Mouse (Mus musculus): ENCODE measurements around the gene Crcp.
A peak's percentile ranks its signal among the peaks of the same experiment; 100 is the strongest.
"Not testable (repeated sequence)": the region's sequence is repeated elsewhere in the genome, so short reads cannot be mapped to it uniquely, and the experiment has no call there.

The Crcp gene

DNA sequence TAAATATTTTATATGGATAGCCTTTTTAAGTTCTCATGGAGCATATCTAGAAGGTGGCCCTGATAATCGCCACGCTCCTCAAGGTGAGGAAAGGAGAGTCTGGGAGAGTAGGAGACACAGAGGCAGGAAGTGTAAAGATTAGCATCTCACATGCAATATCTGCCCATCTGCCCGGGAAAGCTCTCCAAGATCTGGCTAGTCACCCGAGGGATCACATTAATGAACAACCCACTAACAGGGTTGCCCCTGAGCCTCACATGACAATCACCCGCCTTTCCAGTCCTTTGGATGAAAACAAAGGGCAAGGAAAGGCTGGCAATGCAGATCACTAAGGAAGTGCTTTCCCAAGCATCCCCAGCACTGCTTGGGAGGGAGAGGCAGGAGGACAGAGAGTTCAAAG lies 2.0 kb upstream of the Crcp start:
- DNase-seq: no peak

GRCm38 (mm10) chr5:130027696-130028095 lies 1.4 kb upstream of the Crcp start:
- no peak for DNase-seq

GRCm38 (mm10) chr5:130031410-130032390 lies 2.6 kb downstream of the Crcp start:
- no peak for DNase-seq

GRCm38 (mm10) chr5:130033869-130034268 lies 4.8 kb downstream of the Crcp start:
- no peak for DNase-seq

DNA sequence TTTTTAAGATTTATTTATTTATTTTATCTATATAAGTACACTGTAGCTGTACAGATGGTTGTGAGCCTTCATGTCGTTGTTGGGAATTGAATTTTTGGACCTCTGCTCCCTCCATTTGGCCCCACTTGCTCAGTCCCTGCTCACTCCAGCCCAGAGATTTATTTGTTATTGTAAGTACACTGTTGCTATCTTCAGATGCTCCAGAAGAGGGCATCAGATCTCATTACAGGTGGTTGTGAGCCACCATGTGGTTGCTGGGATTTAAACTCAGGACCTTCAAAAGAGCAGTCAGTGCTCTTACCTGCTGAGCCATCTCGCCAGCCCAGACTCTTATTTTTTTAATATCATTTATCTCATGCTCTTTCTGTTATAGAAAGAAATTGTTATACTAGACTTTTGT lies 7.2 kb downstream of the Crcp start:
- not testable (repeated sequence) for DNase-seq

DNA sequence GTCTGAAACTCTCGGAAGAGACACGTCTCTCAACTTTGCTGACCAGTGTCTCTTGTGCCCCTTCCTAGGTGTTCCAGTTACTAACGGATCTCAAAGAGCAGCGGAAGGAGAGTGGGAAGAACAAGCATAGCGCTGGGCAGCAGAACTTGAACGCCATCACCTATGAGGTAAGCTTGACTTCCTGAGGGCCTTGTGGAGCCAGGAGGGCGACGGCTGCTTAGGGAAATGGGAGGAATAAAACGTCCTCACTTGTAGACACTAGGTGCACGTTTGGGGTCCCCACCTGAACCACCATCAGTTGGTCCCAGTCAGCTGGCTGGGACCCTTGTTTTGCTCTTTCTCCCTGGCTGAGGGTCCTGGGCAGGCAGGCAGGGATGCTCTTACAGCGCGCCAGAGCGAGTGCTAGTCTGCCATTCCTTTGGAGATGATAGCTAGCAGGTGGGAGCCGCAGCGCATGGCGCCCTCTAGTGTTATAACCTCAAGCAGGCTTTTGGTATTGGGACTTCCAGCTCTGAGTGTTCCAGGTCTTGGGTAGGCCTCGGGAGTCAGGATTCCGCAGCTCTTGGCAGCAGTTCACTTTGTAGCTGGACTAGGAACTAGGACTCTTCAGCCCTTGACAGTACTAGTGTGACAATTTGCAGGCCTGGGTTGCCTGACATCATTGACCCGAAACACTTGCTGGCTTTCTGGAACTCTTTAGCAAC lies 8.8 kb downstream of the Crcp start:
- peak; percentile 64 for DNase-seq

GRCm38 (mm10) chr5:130040797-130041196 lies 11.7 kb downstream of the Crcp start:
- DNase-seq: no peak

- DNase-seq: no peak
Measured at GRCm38 (mm10) chr5:130041262-130041661, 12.2 kb downstream of the Crcp start.

GRCm38 (mm10) chr5:130043741-130044140 lies 14.7 kb downstream of the Crcp start:
- DNase-seq: no peak

GRCm38 (mm10) chr5:130044201-130044695 lies 15.2 kb downstream of the Crcp start:
- DNase-seq: peak; percentile 89

DNA sequence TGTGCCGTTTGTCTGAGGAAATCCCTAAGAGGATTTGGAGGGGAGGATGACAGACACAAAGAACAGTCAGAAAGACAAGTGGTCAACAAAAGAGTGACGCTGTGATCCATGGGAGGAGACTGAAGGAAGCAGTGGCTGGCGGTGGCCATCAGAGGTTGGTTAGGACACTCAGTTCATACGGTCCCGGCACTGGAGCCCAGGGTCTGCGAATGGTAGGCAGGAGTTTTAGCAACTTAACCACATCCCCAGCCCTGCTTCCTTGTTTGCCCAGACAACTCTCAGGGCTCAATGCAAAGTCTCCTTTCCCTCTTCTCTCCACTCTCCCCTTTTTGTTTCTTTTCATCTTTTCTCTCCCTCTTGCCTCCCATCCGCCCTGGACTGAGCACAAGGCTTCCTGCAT lies 17.0 kb downstream of the Crcp start:
- no peak for DNase-seq

DNA sequence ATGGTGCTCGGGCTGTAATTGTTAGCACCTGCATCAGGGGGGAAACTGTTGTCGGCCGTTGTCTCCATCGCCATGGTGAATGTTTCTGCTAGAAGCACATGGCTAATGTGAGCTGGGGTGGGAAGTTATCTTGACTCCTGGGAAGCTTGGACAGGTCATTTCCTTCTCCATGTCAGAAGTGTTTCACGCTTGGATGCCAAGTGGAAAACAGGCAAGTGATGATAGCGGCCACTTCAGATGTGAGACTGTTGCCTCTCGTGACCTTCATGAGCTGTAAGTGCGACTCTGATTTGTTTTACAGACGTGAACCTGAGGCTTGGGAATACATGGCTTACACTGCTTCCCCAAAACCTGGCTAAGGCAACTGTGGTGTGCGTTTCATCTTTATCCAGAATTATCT lies 17.5 kb downstream of the Crcp start:
- no peak for DNase-seq

DNA sequence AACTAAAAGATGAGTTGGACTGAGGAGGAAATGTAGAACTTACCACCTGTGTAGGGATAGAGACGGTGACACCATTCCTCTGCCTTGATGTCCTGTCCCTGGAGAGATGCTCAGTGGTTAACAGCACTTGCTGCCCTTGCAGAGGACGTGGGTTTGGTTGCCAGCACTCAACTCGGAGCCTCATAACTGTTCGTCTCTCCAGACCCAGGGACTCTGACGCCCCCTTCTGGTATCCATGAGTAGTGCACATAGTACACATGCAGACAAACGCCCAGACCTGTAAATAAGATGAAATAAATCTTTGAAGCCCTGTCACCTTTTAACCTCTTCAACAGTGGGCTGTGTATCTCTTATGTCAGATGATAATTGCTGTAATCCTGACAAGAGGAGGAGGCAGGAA lies 17.9 kb downstream of the Crcp start:
- no peak for DNase-seq

GRCm38 (mm10) chr5:130048786-130049520 lies 19.9 kb downstream of the Crcp start:
- DNase-seq: no peak

DNA sequence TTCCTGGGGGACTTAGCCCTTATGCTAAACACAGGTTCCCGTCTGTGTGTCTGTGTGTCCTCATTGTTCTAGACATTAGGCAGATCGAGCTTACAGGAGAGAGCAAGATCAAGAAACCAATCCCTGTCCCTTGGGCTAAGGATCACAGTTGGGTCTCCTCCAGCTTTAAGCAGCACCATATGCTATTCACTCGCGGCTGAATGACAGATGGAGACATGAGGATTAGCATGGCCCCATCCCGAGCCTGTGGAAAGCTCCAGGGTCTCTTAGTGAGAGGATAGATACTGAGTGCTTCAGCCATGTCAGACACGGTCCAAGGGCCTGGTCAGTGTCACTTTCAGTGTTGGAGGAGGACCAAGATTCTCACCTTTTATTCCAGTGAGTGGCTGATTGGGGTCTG lies 21.3 kb downstream of the Crcp start:
- peak; percentile 94 for DNase-seq

DNA sequence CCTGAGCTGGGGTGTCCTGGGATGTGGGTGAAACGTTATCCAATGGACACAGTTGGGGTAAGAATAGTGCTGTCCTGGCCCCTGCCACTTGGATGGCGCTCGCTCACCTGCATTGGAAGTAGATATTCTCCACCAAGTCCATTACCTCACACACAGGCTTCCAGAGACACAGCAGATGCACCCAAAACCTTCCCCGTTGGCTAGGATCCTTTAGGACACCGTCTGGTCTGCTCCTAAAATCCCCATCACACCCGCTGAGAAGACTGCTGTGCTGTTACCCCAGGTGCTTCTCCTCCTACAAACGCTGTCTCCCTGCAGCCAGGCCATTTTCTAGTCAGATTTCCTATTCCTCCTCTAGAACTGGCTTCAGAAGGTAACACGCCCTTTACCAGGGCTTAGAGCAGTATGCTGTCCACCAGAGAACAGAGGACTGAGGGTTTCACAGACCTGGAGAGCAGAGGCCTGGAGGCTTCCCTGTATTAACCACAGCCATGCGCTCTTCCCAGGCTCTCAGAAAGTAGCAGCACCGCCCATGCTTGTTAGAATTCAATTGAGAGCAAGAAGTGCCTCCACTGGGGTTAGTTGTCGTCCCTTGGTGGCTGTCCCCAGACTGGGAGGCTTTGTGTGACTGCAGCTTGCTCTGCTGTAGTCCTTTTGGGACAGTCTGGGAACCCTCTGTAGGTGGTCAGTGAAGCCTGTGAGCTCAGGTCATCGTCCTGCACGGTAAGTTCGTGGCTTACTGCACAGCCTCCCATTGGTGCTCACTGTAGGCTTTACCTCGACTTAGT lies 22.2 kb downstream of the Crcp start:
- peak; percentile 59 for DNase-seq

GRCm38 (mm10) chr5:130052510-130052909 lies 23.4 kb downstream of the Crcp start:
- no peak for DNase-seq

GRCm38 (mm10) chr5:130052955-130053354 lies 23.9 kb downstream of the Crcp start:
- no peak for DNase-seq

- DNase-seq: no peak
Measured at GRCm38 (mm10) chr5:130055688-130056087, 26.6 kb downstream of the Crcp start.

DNA sequence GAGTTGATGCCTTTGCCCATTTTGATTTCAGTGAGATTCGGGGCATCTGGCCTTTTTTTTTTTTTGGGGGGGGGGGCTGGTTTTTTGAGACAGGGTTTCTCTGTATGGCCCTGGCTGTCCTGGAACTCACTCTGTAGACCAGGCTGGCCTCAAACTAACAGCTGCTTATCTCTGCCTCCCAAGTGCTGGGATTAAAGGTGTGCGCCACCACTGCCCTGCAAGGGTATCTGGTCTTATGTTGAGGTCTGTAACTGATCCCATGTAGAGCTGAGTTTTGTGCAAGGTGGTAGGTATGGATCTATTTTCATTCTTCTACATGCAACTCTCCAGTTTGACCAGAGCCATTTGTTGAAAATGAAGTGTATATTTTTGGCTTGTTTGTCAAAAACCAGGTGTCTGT lies 27.2 kb downstream of the Crcp start:
- DNase-seq: no peak

- DNase-seq: no peak
Measured at GRCm38 (mm10) chr5:130059413-130060328, 30.6 kb downstream of the Crcp start.
